23 mouse cellular contexts compared by ENCODE assay signal in genomic region chr13:101731777-101732176, GRCm38 (mm10). TPM values are rescaled to one million over a fixed set of nuclear protein-coding genes. Genes with fewer than 3 reads are reported as not detected.
DNase-seq lines count a peak whose midpoint lies in the region; ATAC-seq and TF ChIP-seq lines count a peak whose summit lies in the region.
"Had no signal": no experiment of that assay in that cellular context is flagged by ENCODE, and none has a peak within 500 bp of the region (broad histone marks: within the 10 kb centered on the region; RNA-seq: fewer than 3 reads in every experiment).

No protein-coding gene starts in this region.

- peaks cover 16% of the 10 kb centered on the region for H3K4me1 ChIP-seq in lung, embryonic 16.5 days (replicated peaks; ENCODE audit: control insufficient read depth, insufficient read depth, low read length)
- peaks cover 36% of the 10 kb centered on the region for H3K4me1 ChIP-seq in lung, adult 2 months (ENCODE audit: control insufficient read depth, insufficient read depth, low read length)
- H3K4me1 ChIP-seq in olfactory bulb, adult 2 months (ENCODE audit: control insufficient read depth, insufficient read depth, low read length): peaks cover 21% of the 10 kb centered on the region

- peak overlapping the region; percentile 50 for H3K27ac ChIP-seq in gastrocnemius, adult 2 months
- no peak overlapping the region for H3K27ac ChIP-seq in lung, embryonic 16.5 days (ENCODE audit: low read length)
- peak overlapping the region; percentile 1; the same call in 1 of the 2 replicates for H3K27ac ChIP-seq in olfactory bulb, adult 2 months (ENCODE audit: insufficient read depth, low read depth, low read length)
- H3K27ac ChIP-seq: forebrain, embryonic 10.5 days; heart, embryonic 10.5 days; hindbrain, embryonic 12.5 days had no signal

- H3K27me3 ChIP-seq in lung, embryonic 16.5 days (ENCODE audit: control insufficient read depth, insufficient read depth, low read depth, low read length): no peaks in the 10 kb centered on the region
- H3K27me3 ChIP-seq: hindbrain, embryonic 12.5 days; Patski had no signal

- H3K9ac ChIP-seq in lung, embryonic 16.5 days (ENCODE audit: low read length): no peak overlapping the region
- H3K9ac ChIP-seq: hindbrain, embryonic 12.5 days had no signal

- ATAC-seq in lung, embryonic 16.5 days (ENCODE audit: low read depth): peak; percentile 45; the same call in 1 of the 2 replicates
- ATAC-seq: activated CD4-positive, CD25-positive, alpha-beta regulatory T cell, adult 4 months; forebrain, embryonic 14.5 days; hindbrain, embryonic 16.5 days; Patski had no signal

- 47% methylated on average over 7 of the region's 7 CpGs for WGBS in lung, embryonic 16.5 days
- whole genome bisulfite sequencing in lung, adult 2 months: 45% methylated on average over 7 of the region's 7 CpGs
- WGBS in olfactory bulb, adult 2 months: 52% methylated on average over 7 of the region's 7 CpGs

- no peak for TF ChIP-seq CTCF in gastrocnemius, adult 2 months (IDR thresholded peaks at IDR 0.05)
- TF ChIP-seq CTCF in lung, adult 2 months (IDR thresholded peaks at IDR 0.05; ENCODE audit: insufficient read depth, low read length): no peak
- no peak for TF ChIP-seq CTCF in olfactory bulb, adult 2 months (IDR thresholded peaks at IDR 0.05; ENCODE audit: insufficient read depth, low read depth, low read length)

- DNase-seq in gastrocnemius, adult 2 months: no peak
- no peak for DNase-seq in gastrocnemius, adult 18-20 months (ENCODE audit: low spot score)
- peak; percentile 48 to 60 for DNase-seq in kidney, postnatal 4 days
- no peak for DNase-seq in kidney, adult 9 months
- no peak for DNase-seq in lung, adult 2 months
- DNase-seq in cerebellum, adult 11-12 months: no peak
- DNase-seq: adrenal gland, postnatal 14 days; cerebellum, adult 9-10 months; cerebellum, postnatal 25 days; gastrocnemius, postnatal 10 days; heart, adult 18-20 months; heart, postnatal 10 days; heart, postnatal 4 days had no signal

- intact Hi-C loops in gastrocnemius, adult 2 months (cut with DNase I): loop anchor here (10.0 kb wide), 2 partner anchors 263 to 783 kb away; no protein-coding TSS in a partner anchor

- no peaks in the 10 kb centered on the region for H3K9me3 ChIP-seq in lung, embryonic 16.5 days (ENCODE audit: control insufficient read depth, low read length)
- H3K9me3 ChIP-seq: forebrain, embryonic 10.5 days; heart, embryonic 10.5 days; hindbrain, embryonic 12.5 days had no signal

- H3K36me3 ChIP-seq in lung, embryonic 16.5 days (ENCODE audit: control insufficient read depth, insufficient read depth, low read length): no peaks in the 10 kb centered on the region; the same call in 1 of the 2 replicates
- H3K36me3 ChIP-seq: forebrain, embryonic 10.5 days; heart, embryonic 10.5 days; hindbrain, embryonic 12.5 days had no signal

- H3K4me2 ChIP-seq in lung, embryonic 16.5 days (ENCODE audit: low read depth, low read length): no peak overlapping the region
- H3K4me2 ChIP-seq: hindbrain, embryonic 12.5 days had no signal

- TF ChIP-seq POLR2A in lung, adult 2 months (IDR thresholded peaks at IDR 0.05; ENCODE audit: borderline replicate concordance, extremely low read depth, low read depth, low read length): no peak
- no peak for TF ChIP-seq POLR2A in olfactory bulb, adult 2 months (IDR thresholded peaks at IDR 0.05; ENCODE audit: insufficient read depth, low read depth, low read length)

- no peak overlapping the region for H3K4me3 ChIP-seq in gastrocnemius, adult 2 months
- H3K4me3 ChIP-seq in lung, embryonic 16.5 days (ENCODE audit: low read length): no peak overlapping the region
- no peak overlapping the region for H3K4me3 ChIP-seq in lung, adult 2 months (replicated peaks; ENCODE audit: extremely low read depth, low read depth, low read length)
- no peak overlapping the region for H3K4me3 ChIP-seq in olfactory bulb, adult 2 months (ENCODE audit: insufficient read depth, low read depth, low read length)
- H3K4me3 ChIP-seq: erythroblast, embryonic 14.5 days; forebrain, embryonic 10.5 days; heart, embryonic 10.5 days; hindbrain, embryonic 12.5 days had no signal

RNA-seq across cellular contexts. Expression of gene Pik3r1, which starts 36.2 kb away (rescaled TPM):
- 10 to 100 TPM; 41.3 to 52.1 TPM for total RNA-seq in gastrocnemius, adult 2 months (2021)
- 10 to 100 TPM; 21.7 to 30.2 TPM for total RNA-seq in gastrocnemius, adult 18-20 months (2021)
- 28.5 and 31.1 TPM in 2 replicates for polyA plus RNA-seq in lung, embryonic 16.5 days (2015; fragmentation: Nextera tagmentation; extraction: Ambion mirVana)
- polyA plus RNA-seq in lung, adult 2 months (2012; rRNA removed): 15.6 and 25.9 TPM in 2 replicates
- polyA plus RNA-seq in olfactory bulb, adult 2 months (2012; ENCODE audit: insufficient read depth, insufficient read length, low replicate concordance, missing spikeins): 139 TPM in 1 of 2 replicates, not detected in the other

Comparison
In these comparisons a context has a peak if more than half of its experiments do, and no peak if none do; other contexts are left out.
1. DNase-seq: peak in kidney, postnatal 4 days (2 of 2); none in gastrocnemius, adult 2 months (single experiment), gastrocnemius, adult 18-20 months (single experiment), kidney, adult 9 months (single experiment), lung, adult 2 months (single experiment) and cerebellum, adult 11-12 months (single experiment).